Mouse (Mus musculus) MEL (cell line): ENCODE data around the gene Upp2. TPM values are rescaled to one million over a fixed set of nuclear protein-coding genes. Genes with fewer than 3 reads are reported as not detected.

Source experiments
- DNase-seq: peaks from one replicate; pipeline ENCODE4 v3.0.0; 2011; ENCODE audit warnings: low read depth, low spot score
- H3K27ac ChIP-seq: 2 replicates; pipeline ENCODE4 v1.5.1; 2012; ENCODE audit warnings: low read depth, mild to moderate bottlenecking, control low read depth, low read length, moderate library complexity; ENCODE audit not compliant: control insufficient read depth
- H3K27me3 ChIP-seq, 2 experiments: fragments of 150-350 bp in 1 of 2; sonication (generic) in 1 of 2; 2 replicates each; pipeline ENCODE4 v1.6.1; 2012; ENCODE audit warnings: low read length in 2 of 2, mild to moderate bottlenecking in 2 of 2, improper control_type of control experiment in 1 of 2, moderate library complexity in 1 of 2; ENCODE audit not compliant: insufficient read depth in 2 of 2, control insufficient read depth in 1 of 2
- H3K36me3 ChIP-seq, 2 experiments: 2 replicates each; pipeline ENCODE4 v1.6.1; 2012 to 2014; ENCODE audit warnings: low read length in 2 of 2, improper control_type of control experiment in 1 of 2, inconsistent platforms in 1 of 2, mild to moderate bottlenecking in 1 of 2; ENCODE audit not compliant: insufficient read depth in 2 of 2, control insufficient read depth in 1 of 2
- H3K4me1 ChIP-seq, 2 experiments: fragments of 150-350 bp in 1 of 2; sonication (generic) in 1 of 2; 2 replicates each; pipeline ENCODE4 v1.6.1; 2012; ENCODE audit warnings: low read length in 2 of 2, improper control_type of control experiment in 1 of 2, mild to moderate bottlenecking in 1 of 2; ENCODE audit not compliant: insufficient read depth in 2 of 2, control insufficient read depth in 1 of 2
- H3K4me3 ChIP-seq, 2 experiments: fragments of 150-350 bp in 1 of 2; sonication (generic) in 1 of 2; 2 replicates each; pipeline ENCODE4 v1.5.1; 2012; ENCODE audit warnings: low read depth in 2 of 2, low read length in 2 of 2, mild to moderate bottlenecking in 2 of 2, moderate library complexity in 2 of 2, control low read depth in 1 of 2, improper control_type of control experiment in 1 of 2; ENCODE audit not compliant: control insufficient read depth in 1 of 2, insufficient read depth in 1 of 2
- H3K79me2 ChIP-seq: 2 replicates; pipeline ENCODE4 v1.6.1; 2012; ENCODE audit warnings: mild to moderate bottlenecking, low read length, moderate library complexity; ENCODE audit not compliant: control insufficient read depth, poor library complexity, insufficient read depth
- H3K9ac ChIP-seq: 2 replicates; pipeline ENCODE4 v1.6.1; 2012; ENCODE audit warnings: low read depth, mild to moderate bottlenecking, control low read depth, low read length, moderate library complexity; ENCODE audit not compliant: control insufficient read depth, poor library complexity, severe bottlenecking
- H3K9me3 ChIP-seq: fragments of 150-350 bp; sonication (generic); replicated peaks from 2 replicates; pipeline ENCODE4 v1.6.1; 2012; ENCODE audit warnings: mild to moderate bottlenecking, low read length, improper control_type of control experiment, moderate library complexity; ENCODE audit not compliant: insufficient read depth
- BHLHE40 ChIP-seq: IDR thresholded peaks from 2 replicates; pipeline ENCODE4 v1.6.1; 2012; ENCODE audit warnings: low read depth, mild to moderate bottlenecking, inconsistent platforms, low read length, improper control_type of control experiment, borderline replicate concordance
- CHD1 ChIP-seq: IDR thresholded peaks from 2 replicates; pipeline ENCODE4 v1.6.1; 2012; ENCODE audit warnings: low read depth, mild to moderate bottlenecking, inconsistent platforms, low read length, improper control_type of control experiment
- CTCF ChIP-seq, 3 experiments: IDR thresholded peaks in 2 of 3; conservative IDR thresholded peaks in 1 of 3; 2 replicates each; pipeline ENCODE4 v1.5.1; 2011 to 2012; ENCODE audit warnings: low read length in 3 of 3, low read depth in 2 of 3, mild to moderate bottlenecking in 2 of 3, improper control_type of control experiment in 1 of 3, inconsistent platforms in 1 of 3, mixed read lengths in 1 of 3, moderate library complexity in 1 of 3; ENCODE audit not compliant: control insufficient read depth in 1 of 3, insufficient read depth in 1 of 3, poor library complexity in 1 of 3, severe bottlenecking in 1 of 3
- E2F4 ChIP-seq: IDR thresholded peaks from 2 replicates; pipeline ENCODE4 v1.6.1; 2011; ENCODE audit warnings: low read depth, low read length, improper control_type of control experiment, borderline replicate concordance
- ELF1 ChIP-seq: IDR thresholded peaks from 2 replicates; pipeline ENCODE4 v1.6.1; 2014; ENCODE audit warnings: low read depth, mild to moderate bottlenecking, inconsistent platforms, low read length, improper control_type of control experiment, moderate library complexity
- ETS1 ChIP-seq: IDR thresholded peaks from 2 replicates; pipeline ENCODE4 v1.6.1; 2012; ENCODE audit warnings: low read depth, mild to moderate bottlenecking, inconsistent platforms, low read length, improper control_type of control experiment, moderate library complexity
- GATA1 ChIP-seq: IDR thresholded peaks from 2 replicates; pipeline ENCODE4 v1.6.1; 2011; ENCODE audit warnings: low read depth, low read length, improper control_type of control experiment
- HCFC1 ChIP-seq: IDR thresholded peaks from 2 replicates; pipeline ENCODE4 v1.6.1; 2012; ENCODE audit warnings: low read depth, mild to moderate bottlenecking, inconsistent platforms, low read length, improper control_type of control experiment, moderate library complexity
- JUND ChIP-seq: IDR thresholded peaks from 2 replicates; pipeline ENCODE4 v1.6.1; 2011; ENCODE audit warnings: low read depth, mild to moderate bottlenecking, improper control_type of control experiment, low read length
- KAT2A ChIP-seq: conservative IDR thresholded peaks from 2 replicates; pipeline ENCODE4 v1.6.1; 2012; ENCODE audit warnings: low read depth, low read length, improper control_type of control experiment, inconsistent platforms
- MAFK ChIP-seq: IDR thresholded peaks from 2 replicates; pipeline ENCODE4 v1.6.1; 2011; ENCODE audit warnings: low read depth, mild to moderate bottlenecking, low read length, improper control_type of control experiment, borderline replicate concordance
- MAX ChIP-seq: IDR thresholded peaks from 2 replicates; pipeline ENCODE4 v1.6.1; 2011; ENCODE audit warnings: low read length, improper control_type of control experiment
- MAZ ChIP-seq: IDR thresholded peaks from 2 replicates; pipeline ENCODE4 v1.6.1; 2012; ENCODE audit warnings: low read depth, mild to moderate bottlenecking, inconsistent platforms, low read length, improper control_type of control experiment
- MEF2A ChIP-seq: IDR thresholded peaks from 2 replicates; pipeline ENCODE4 v1.6.1; 2014; ENCODE audit warnings: low read depth, mild to moderate bottlenecking, inconsistent platforms, low read length, improper control_type of control experiment; ENCODE audit not compliant: poor library complexity, insufficient replicate concordance, severe bottlenecking; ENCODE audit errors: extremely low read depth
- MXI1 ChIP-seq: IDR thresholded peaks from 2 replicates; pipeline ENCODE4 v1.6.1; 2011; ENCODE audit warnings: mild to moderate bottlenecking, low read depth, low read length, improper control_type of control experiment
- NELFE ChIP-seq: IDR thresholded peaks from 2 replicates; pipeline ENCODE4 v1.6.1; 2011; ENCODE audit warnings: low read depth, low read length, improper control_type of control experiment
- POLR2A ChIP-seq, 2 experiments: IDR thresholded peaks; 2 replicates each; pipeline ENCODE4 v1.6.1; 2011 to 2012; ENCODE audit warnings: low read length in 2 of 2, mild to moderate bottlenecking in 2 of 2, control low read depth in 1 of 2, improper control_type of control experiment in 1 of 2, low read depth in 1 of 2, moderate library complexity in 1 of 2; ENCODE audit not compliant: control insufficient read depth in 1 of 2, insufficient read depth in 1 of 2, poor library complexity in 1 of 2
- POLR2AphosphoS2 ChIP-seq: IDR thresholded peaks from 2 replicates; pipeline ENCODE4 v1.6.1; 2011; ENCODE audit warnings: low read length, improper control_type of control experiment
- RAD21 ChIP-seq: IDR thresholded peaks from 2 replicates; pipeline ENCODE4 v1.6.1; 2011; ENCODE audit warnings: mild to moderate bottlenecking, low read depth, low read length, improper control_type of control experiment
- SIN3A ChIP-seq: IDR thresholded peaks from 2 replicates; pipeline ENCODE4 v1.6.1; 2012; ENCODE audit warnings: low read length, improper control_type of control experiment, inconsistent platforms
- SMC3 ChIP-seq: IDR thresholded peaks from 2 replicates; pipeline ENCODE4 v1.6.1; 2011; ENCODE audit warnings: low read depth, low read length, improper control_type of control experiment
- TCF12 ChIP-seq: IDR thresholded peaks from 2 replicates; pipeline ENCODE4 v1.6.1; 2014; ENCODE audit warnings: low read depth, mild to moderate bottlenecking, inconsistent platforms, low read length, improper control_type of control experiment, moderate library complexity
- UBTF ChIP-seq: IDR thresholded peaks from 2 replicates; pipeline ENCODE4 v1.6.1; 2012; ENCODE audit warnings: low read depth, mild to moderate bottlenecking, inconsistent platforms, low read length, improper control_type of control experiment, moderate library complexity, borderline replicate concordance; ENCODE audit not compliant: insufficient read depth
- ZC3H11A ChIP-seq: IDR thresholded peaks from 2 replicates; pipeline ENCODE4 v1.6.1; 2012; ENCODE audit warnings: low read depth, mild to moderate bottlenecking, inconsistent platforms, low read length, improper control_type of control experiment
- ZMIZ1 ChIP-seq: IDR thresholded peaks from 2 replicates; pipeline ENCODE4 v1.6.1; 2012; ENCODE audit warnings: low read depth, mild to moderate bottlenecking, inconsistent platforms, low read length, improper control_type of control experiment, moderate library complexity
- ZNF384 ChIP-seq: IDR thresholded peaks from 2 replicates; pipeline ENCODE4 v1.6.1; 2012; ENCODE audit warnings: low read depth, mild to moderate bottlenecking, inconsistent platforms, low read length, improper control_type of control experiment
- polyA plus RNA-seq, 2 experiments: library from polyadenylated mRNA; stranded (reverse) in 1 of 2; unstranded in 1 of 2; fragments of >175 nt in 1 of 2; fragments of >200 nt in 1 of 2; gene quantifications; 2 replicates each; pipeline versions ENCODE4 v1.2.1 to v1.2.4; 2012; ENCODE audit warnings: low replicate concordance in 2 of 2, low read depth in 1 of 2; ENCODE audit not compliant: insufficient read length in 2 of 2, insufficient read depth in 1 of 2, missing spikeins in 1 of 2
- total RNA-seq: library from RNA; depleted of rRNA; stranded (reverse); fragments of 300-350 nt; gene quantifications from 2 replicates; pipeline ENCODE4 v1.2.3, GENCODE M21; 2012

Gene Upp2
- total and polyA plus RNA-seq, 3 experiments: not detected

DNA sequence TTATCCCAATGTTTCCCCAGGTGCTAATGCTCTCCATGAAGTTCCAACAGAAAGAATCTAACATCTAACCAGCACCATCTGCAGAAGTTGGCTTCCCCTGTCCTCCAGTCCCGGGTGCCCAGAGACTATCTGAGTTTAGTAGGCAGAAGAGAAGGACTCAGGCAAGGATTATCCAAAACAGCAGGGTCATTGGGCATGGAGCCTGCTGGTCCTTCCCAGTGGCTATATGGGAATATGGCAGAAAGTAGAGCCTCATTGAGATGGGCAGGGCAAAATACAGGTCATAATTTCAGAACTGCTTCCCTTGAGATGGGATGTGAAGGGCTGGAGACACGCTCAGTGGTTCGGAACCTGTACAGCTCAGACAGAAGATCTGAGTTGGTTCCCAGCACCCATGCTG lies 39.3 kb upstream of the Upp2 start:
- TF ChIP-seq MAX (no peak), UBTF (no peak), RAD21 (no peak), E2F4 (no peak), POLR2AphosphoS2 (no peak), BHLHE40 (no peak), MAFK (no peak), ETS1 (no peak), ZC3H11A (no peak), POLR2A (IDR thresholded peaks at IDR 0.05; ENCODE audit: control insufficient read depth in 1 of 2, insufficient read depth in 1 of 2, low read depth in 1 of 2, low read length in 2 of 2, poor library complexity in 1 of 2) (no peak), CTCF (IDR thresholded peaks at IDR 0.05 in 2 of 3, conservative IDR thresholded peaks at IDR 0.05 in 1 of 3; ENCODE audit: control insufficient read depth in 1 of 3, insufficient read depth in 1 of 3, low read depth in 2 of 3, low read length in 3 of 3, poor library complexity in 1 of 3, severe bottlenecking in 1 of 3) (no peak), TCF12 (no peak), ZNF384 (no peak), GATA1 (no peak), ELF1 (no peak), KAT2A (no peak), MXI1 (no peak), NELFE (no peak), CHD1 (no peak), SIN3A (no peak)
- Histone ChIP-seq H3K79me2 (no peaks in the 10 kb centered on the region), H3K27me3 (no peaks in the 10 kb centered on the region), H3K36me3 (no peaks in the 10 kb centered on the region), H3K4me1 (no peaks in the 10 kb centered on the region), H3K9me3 (no peaks in the 10 kb centered on the region), H3K4me3 (no peak overlapping the region), H3K9ac (no peak overlapping the region), H3K27ac (no peak overlapping the region)
- no peak for DNase-seq

- Histone ChIP-seq H3K4me3 (no peak overlapping the region), H3K27ac (no peak overlapping the region), H3K79me2 (no peaks in the 10 kb centered on the region), H3K27me3 (no peaks in the 10 kb centered on the region), H3K4me1 (no peaks in the 10 kb centered on the region), H3K36me3 (no peaks in the 10 kb centered on the region), H3K9me3 (no peaks in the 10 kb centered on the region), H3K9ac (no peak overlapping the region)
- no peak for TF ChIP-seq MEF2A
- no peak for TF ChIP-seq SMC3
- no peak for TF ChIP-seq MAZ
- TF ChIP-seq ZMIZ1: no peak
- TF ChIP-seq POLR2A (IDR thresholded peaks at IDR 0.05; ENCODE audit: control insufficient read depth in 1 of 2, insufficient read depth in 1 of 2, low read depth in 1 of 2, low read length in 2 of 2, poor library complexity in 1 of 2): no peak
- no peak for TF ChIP-seq ELF1
- no peak for TF ChIP-seq BHLHE40
- no peak for TF ChIP-seq JUND
- TF ChIP-seq HCFC1: no peak
- DNase-seq: no peak
These were observed 37.7 kb upstream of the Upp2 start for GRCm38 (mm10) chr2:58529384-58529783.
